Mouse (Mus musculus) myocyte (in vitro differentiated cells): ENCODE data around the gene Eif2b1.
"Not testable (repeated sequence)": the region's sequence is repeated elsewhere in the genome, so short reads cannot be mapped to it uniquely, and the experiment has no call there.

Experiments
- E2F4 ChIP-seq: IDR thresholded peaks from one replicate; pipeline ENCODE4 v1.6.1; 2011; ENCODE audit warnings: mild to moderate bottlenecking, control low read depth, moderate library complexity; ENCODE audit not compliant: insufficient read depth
- MAX ChIP-seq: IDR thresholded peaks from one replicate; pipeline ENCODE4 v1.6.1; 2011; ENCODE audit warnings: low read depth, mild to moderate bottlenecking, control low read depth
- MYOD1 ChIP-seq, 3 experiments: IDR thresholded peaks; one replicate each; pipeline ENCODE4 v1.6.1; 2011; ENCODE audit warnings: control low read depth in 2 of 3, low read depth in 2 of 3, mild to moderate bottlenecking in 2 of 3, moderate library complexity in 1 of 3; ENCODE audit not compliant: insufficient read length in 2 of 3, control insufficient read depth in 1 of 3
- MYOG ChIP-seq, 3 experiments: IDR thresholded peaks; one replicate each; pipeline ENCODE4 v1.6.1; 2011; ENCODE audit warnings: control low read depth in 2 of 3, low read depth in 2 of 3, mild to moderate bottlenecking in 2 of 3; ENCODE audit not compliant: insufficient read length in 2 of 3, control insufficient read depth in 1 of 3, insufficient read depth in 1 of 3
- POLR2A ChIP-seq: IDR thresholded peaks from one replicate; pipeline ENCODE4 v1.6.1; 2011; ENCODE audit warnings: low read depth, mild to moderate bottlenecking, control low read depth, moderate library complexity; ENCODE audit not compliant: insufficient read length
- POLR2AphosphoS2 ChIP-seq: IDR thresholded peaks from one replicate; pipeline ENCODE4 v1.6.1; 2011; ENCODE audit warnings: low read depth, control low read depth; ENCODE audit not compliant: insufficient read length
- SRF ChIP-seq: IDR thresholded peaks from one replicate; pipeline ENCODE4 v1.6.1; 2011; ENCODE audit warnings: low read depth; ENCODE audit not compliant: control insufficient read depth, insufficient read length
- USF1 ChIP-seq: IDR thresholded peaks from one replicate; pipeline ENCODE4 v1.6.1; 2011; ENCODE audit warnings: low read depth, mild to moderate bottlenecking, control low read depth, moderate library complexity

- TF ChIP-seq SRF; MAX; POLR2AphosphoS2; POLR2A; USF1; MYOG (IDR thresholded peaks at IDR 0.05; ENCODE audit: control insufficient read depth in 1 of 3, insufficient read depth in 1 of 3, insufficient read length in 2 of 3, low read depth in 2 of 3); MYOD1 (IDR thresholded peaks at IDR 0.05; ENCODE audit: control insufficient read depth in 1 of 3, insufficient read length in 2 of 3, low read depth in 2 of 3); E2F4: not testable (repeated sequence)
Measured at GRCm38 (mm10) chr5:124551349-124552093, 27.4 kb downstream of the Eif2b1 start.
